Mouse (Mus musculus) kidney, postnatal 0 days (tissue): ENCODE results near the gene Man1c1. TPM values are rescaled to one million over a fixed set of nuclear protein-coding genes. Genes with fewer than 3 reads are reported as not detected.

Experiments
- ATAC-seq: fragments of 200-750 bp; cut with Nextera tagmentation; replicated peaks from 2 replicates; pipeline ENCODE4 v1.8.0; 2017; ENCODE audit warnings: low read depth, moderate number of reproducible peaks, moderate TSS enrichment, moderate library complexity; ENCODE audit not compliant: low FRiP score
- DNase-seq: peaks from one replicate; pipeline ENCODE4 v3.0.0-alpha.2; 2016; ENCODE audit warnings: low spot score
- H3K27ac ChIP-seq: fragments of 300-500 bp; sonication (generic); 2 replicates; pipeline ENCODE4 v1.5.1; 2014; ENCODE audit warnings: mild to moderate bottlenecking
- H3K27me3 ChIP-seq: fragments of 300-500 bp; sonication (generic); 2 replicates; pipeline ENCODE4 v1.6.1; 2014; ENCODE audit warnings: low read length, mixed read lengths; ENCODE audit not compliant: insufficient read depth
- H3K36me3 ChIP-seq: fragments of 300-500 bp; sonication (generic); 2 replicates; pipeline ENCODE4 v1.6.1; 2014; ENCODE audit warnings: low read length, mixed read lengths; ENCODE audit not compliant: insufficient read depth
- H3K4me1 ChIP-seq: fragments of 300-500 bp; sonication (generic); replicated peaks from 2 replicates; pipeline ENCODE4 v1.6.1; 2014; ENCODE audit warnings: antibody characterized with exemption, low read length, mixed read lengths; ENCODE audit not compliant: insufficient read depth
- H3K4me2 ChIP-seq: fragments of 300-500 bp; sonication (generic); 2 replicates; pipeline ENCODE4 v1.6.1; 2014; ENCODE audit warnings: mild to moderate bottlenecking, low read length, moderate library complexity, mixed read lengths
- H3K4me3 ChIP-seq: fragments of 300-500 bp; sonication (generic); replicated peaks from 2 replicates; pipeline ENCODE4 v1.5.1; 2014; ENCODE audit warnings: low read depth, low read length
- H3K9ac ChIP-seq: fragments of 300-500 bp; sonication (generic); 2 replicates; pipeline ENCODE4 v1.6.1; 2014; ENCODE audit warnings: low read depth, low read length
- H3K9me3 ChIP-seq: fragments of 300-500 bp; sonication (generic); replicated peaks from 2 replicates; pipeline ENCODE4 v1.6.1; 2016; ENCODE audit warnings: low read length, inconsistent platforms, mixed read lengths
- CTCF ChIP-seq: IDR thresholded peaks from 2 replicates; pipeline ENCODE4 v1.5.1; 2016; ENCODE audit warnings: antibody characterized with exemption, low read depth, mild to moderate bottlenecking, moderate library complexity
- WGBS: fragments of 180-500 bp; shearing (Covaris S2); extraction: QIAGEN DNeasy Blood & Tissue Kit; methylation state at CpG from one replicate; pipeline ENCODE4 v1.1.7; 2014; 5-methylcytosine and 5-hydroxymethylcytosine counted together
- polyA plus RNA-seq: library from polyadenylated mRNA; unstranded; fragments of >200 nt; fragmentation: Nextera tagmentation; extraction: Ambion mirVana; gene quantifications from 2 replicates; pipeline ENCODE4 v1.2.1, GENCODE M21; 2015

The Man1c1 gene
- polyA plus RNA-seq, 1 experiment from 2014 or later, result 3.2 TPM

DNA sequence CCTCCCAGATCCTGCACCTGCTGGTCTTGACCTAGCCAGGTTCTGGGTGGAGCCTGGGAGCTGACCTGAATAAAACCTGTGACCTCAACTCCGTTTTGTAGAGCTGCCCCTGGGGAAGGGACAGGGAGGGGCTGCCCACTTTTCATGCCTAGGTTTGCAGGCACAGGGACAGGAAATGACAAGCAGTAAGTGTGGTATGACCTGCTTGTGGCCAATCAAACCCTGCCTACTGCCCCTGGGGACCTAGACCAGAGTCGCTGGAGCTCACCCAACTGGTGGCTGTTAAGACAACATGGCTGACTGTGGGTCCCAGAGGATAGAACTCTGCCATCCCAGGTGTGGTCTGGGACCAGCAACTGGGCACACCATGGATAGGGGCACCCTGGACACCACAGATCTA, 51.9 kb downstream of the Man1c1 start:
- H3K4me2 ChIP-seq, result no peak overlapping the region
- no peaks in the 10 kb centered on the region for H3K36me3 ChIP-seq
- TF ChIP-seq CTCF, result no peak
- ATAC-seq, result no peak
- WGBS, result 37% methylated on average over 2 of the region's 2 CpGs
- no peaks in the 10 kb centered on the region for H3K27me3 ChIP-seq
- H3K9me3 ChIP-seq, result no peaks in the 10 kb centered on the region
- DNase-seq, result no peak
- H3K27ac ChIP-seq, result no peak overlapping the region
- no peak overlapping the region for H3K4me3 ChIP-seq
- no peak overlapping the region for H3K9ac ChIP-seq
- no peaks in the 10 kb centered on the region; the same call in 1 of the 2 replicates for H3K4me1 ChIP-seq

DNA sequence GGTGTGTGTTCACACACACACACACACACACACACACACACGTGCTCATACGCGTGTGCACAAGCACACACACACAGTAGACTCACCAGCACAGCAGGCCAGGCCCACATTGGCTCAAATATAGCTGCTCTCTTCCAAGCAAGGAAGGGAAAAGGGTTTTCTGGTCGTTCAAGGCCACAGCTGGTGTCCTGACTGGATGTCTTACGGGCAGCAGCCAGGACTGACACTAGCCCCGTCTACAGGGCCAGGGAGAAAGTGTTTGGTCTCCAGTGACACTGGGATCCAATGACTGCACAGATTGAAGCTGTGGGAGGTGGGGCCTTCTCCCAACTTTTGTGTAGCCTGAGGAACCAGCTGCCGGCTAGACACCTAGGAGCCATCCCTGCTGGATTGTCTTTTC, 52.7 kb downstream of the Man1c1 start:
- Histone ChIP-seq H3K9ac (no peak overlapping the region), H3K27ac (no peak overlapping the region), H3K4me3 (no peak overlapping the region), H3K4me1 (no peaks in the 10 kb centered on the region; the same call in 1 of the 2 replicates), H3K4me2 (no peak overlapping the region), H3K36me3 (no peaks in the 10 kb centered on the region), H3K9me3 (no peaks in the 10 kb centered on the region), H3K27me3 (no peaks in the 10 kb centered on the region)
- peak; percentile 57 for DNase-seq
- WGBS, result 57% methylated on average over 7 of the region's 7 CpGs
- TF ChIP-seq CTCF, result no peak; the same call in 1 of the 2 replicates
- ATAC-seq, result no peak

DNA sequence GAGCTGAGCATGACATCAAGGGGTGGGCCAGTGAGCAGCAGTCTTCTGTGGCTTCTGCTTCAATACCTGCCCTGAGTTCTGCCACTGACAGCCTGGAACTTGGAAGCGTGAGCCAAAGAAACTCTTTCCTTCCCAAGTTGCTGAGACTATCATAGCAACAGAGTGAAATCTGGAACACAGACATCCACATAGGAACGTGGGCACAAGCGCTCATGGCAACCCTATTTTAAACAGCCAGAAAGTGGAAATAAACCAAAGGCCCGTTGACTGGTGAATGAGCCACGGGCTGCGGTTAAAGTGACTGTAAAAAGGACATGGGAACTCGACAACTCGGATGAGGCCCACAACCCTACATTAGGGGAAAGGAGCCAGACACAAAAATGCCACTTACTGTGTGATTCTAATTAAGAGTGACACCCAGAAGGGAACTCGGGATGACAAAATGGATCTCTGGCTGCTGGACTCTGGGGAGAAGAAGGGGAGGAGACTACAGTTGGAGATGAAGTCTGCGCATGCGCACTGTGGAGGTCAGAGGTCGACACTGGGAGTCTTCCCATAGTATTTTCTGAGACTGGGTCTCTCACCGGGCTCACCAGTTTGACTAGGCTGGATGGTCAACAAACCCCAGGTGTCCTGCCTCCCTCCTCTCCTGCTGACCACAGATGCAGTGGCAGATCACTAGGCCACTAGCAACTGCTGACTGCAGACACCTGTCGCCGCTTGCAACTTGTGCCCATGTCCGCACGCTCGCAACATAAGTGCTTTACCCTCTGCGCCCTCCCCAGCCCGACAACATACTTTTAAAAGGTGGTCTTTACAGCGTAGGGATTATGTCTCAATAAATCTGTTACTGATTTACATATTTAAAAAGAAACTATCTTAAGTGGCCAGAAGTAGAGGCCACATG, 58.8 kb downstream of the Man1c1 start:
- Histone ChIP-seq H3K4me3 (no peak overlapping the region), H3K9ac (no peak overlapping the region), H3K4me2 (no peak overlapping the region), H3K4me1 (no peaks in the 10 kb centered on the region), H3K9me3 (no peaks in the 10 kb centered on the region), H3K27ac (no peak overlapping the region), H3K36me3 (no peaks in the 10 kb centered on the region), H3K27me3 (no peaks in the 10 kb centered on the region)
- DNase-seq (no peak), ATAC-seq (no peak)
- 85% methylated on average over 21 of the region's 21 CpGs for WGBS
- TF ChIP-seq CTCF, result no peak

DNA sequence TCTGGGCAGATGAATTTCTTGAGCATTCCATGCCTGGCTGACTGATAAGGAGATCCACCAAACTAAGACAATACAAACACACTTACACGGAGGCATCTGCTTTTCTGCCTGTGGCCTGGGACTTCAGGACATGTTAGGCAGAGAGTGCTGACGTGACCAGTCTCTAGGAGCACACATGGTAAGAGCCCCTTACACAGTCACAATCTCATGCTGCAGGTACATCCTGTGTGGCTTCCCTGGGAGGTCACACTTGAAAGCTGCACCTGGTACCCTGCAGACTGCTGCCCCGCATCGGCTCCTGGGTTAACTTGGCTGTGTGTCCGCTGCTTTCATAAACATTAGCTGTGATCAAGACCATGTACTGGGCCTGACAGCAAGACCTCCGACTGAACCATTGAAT, 59.7 kb downstream of the Man1c1 start:
- ATAC-seq (no peak), DNase-seq (no peak)
- no peak overlapping the region for H3K9ac ChIP-seq
- no peak overlapping the region for H3K4me3 ChIP-seq
- H3K4me2 ChIP-seq, result no peak overlapping the region
- no peaks in the 10 kb centered on the region for H3K9me3 ChIP-seq
- TF ChIP-seq CTCF, result no peak
- no peak overlapping the region for H3K27ac ChIP-seq
- WGBS, result 92% methylated on average over 6 of the region's 6 CpGs
- H3K4me1 ChIP-seq, result no peaks in the 10 kb centered on the region
- no peaks in the 10 kb centered on the region for H3K27me3 ChIP-seq
- no peaks in the 10 kb centered on the region for H3K36me3 ChIP-seq

DNA sequence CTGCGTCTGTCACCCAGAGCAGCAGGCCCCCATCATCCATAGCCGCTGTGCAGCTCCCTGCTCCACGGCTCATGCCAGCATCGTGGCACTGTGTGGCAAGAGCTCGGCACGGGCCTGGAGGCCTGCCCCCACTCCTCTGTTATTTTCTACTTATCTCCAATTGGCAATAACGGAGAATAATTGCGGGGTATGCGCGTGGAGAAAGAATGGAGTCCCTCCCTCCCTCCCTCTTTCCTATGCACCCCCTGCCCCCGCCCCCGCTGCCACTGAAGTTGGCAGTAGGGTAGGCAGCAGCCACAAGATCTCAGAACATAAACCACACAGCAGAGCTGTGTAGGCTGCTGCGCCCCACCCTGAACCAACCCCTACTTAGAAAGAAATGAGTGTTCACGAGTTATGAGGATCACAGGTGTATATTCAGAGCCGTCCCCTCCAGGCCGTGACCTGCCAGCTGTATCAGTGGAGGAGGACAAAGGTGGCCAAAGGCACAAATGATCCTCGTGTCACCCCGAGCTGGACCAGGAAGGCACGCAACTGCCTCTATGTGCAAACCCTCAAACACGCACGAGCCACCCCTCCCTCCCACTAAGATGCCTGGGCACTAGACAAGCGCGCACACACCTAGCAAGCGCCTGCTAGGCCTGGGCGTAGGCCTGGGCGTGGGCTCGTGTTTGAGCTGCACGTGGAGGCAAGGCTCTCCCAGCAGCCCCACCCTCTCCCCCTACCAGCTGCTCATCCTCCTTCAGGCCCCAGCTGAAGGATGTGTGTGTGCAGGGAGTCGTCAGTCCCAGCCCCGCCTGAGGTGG, 62.2 kb downstream of the Man1c1 start:
- Histone ChIP-seq H3K4me2 (no peak overlapping the region), H3K36me3 (no peaks in the 10 kb centered on the region), H3K9me3 (no peaks in the 10 kb centered on the region), H3K4me1 (0 out of 2 replicates have a peak, but pooled peaks cover 2% of the 10 kb centered on the region), H3K27me3 (no peaks in the 10 kb centered on the region), H3K9ac (no peak overlapping the region), H3K4me3 (no peak overlapping the region), H3K27ac (no peak overlapping the region)
- WGBS, result 76% methylated on average over 30 of the region's 30 CpGs
- no peak for TF ChIP-seq CTCF
- DNase-seq, result no peak
- no peak for ATAC-seq

DNA sequence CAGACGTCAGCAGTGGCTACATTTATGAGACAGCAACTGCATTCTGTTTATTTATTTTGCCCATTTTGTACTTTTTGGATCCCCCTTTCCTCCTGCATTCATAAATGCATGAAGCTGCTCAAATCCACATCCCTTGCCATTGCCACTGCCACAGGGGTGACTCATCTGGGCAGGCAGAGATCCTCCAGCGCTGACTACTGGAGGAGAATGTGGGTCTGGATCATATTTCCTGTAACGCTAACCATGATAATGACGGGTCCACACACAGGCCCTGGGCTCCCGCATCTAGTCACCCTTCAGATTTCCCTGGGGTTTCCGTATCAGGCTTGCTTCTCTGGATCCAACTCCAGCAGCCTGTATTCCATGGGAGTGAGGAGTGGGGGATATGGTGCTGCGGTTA, 64.8 kb downstream of the Man1c1 start:
- Histone ChIP-seq H3K36me3 (no peaks in the 10 kb centered on the region), H3K27ac (no peak overlapping the region), H3K4me2 (no peak overlapping the region), H3K4me1 (peaks cover 10% of the 10 kb centered on the region; the same call in 1 of the 2 replicates), H3K9me3 (no peaks in the 10 kb centered on the region), H3K9ac (no peak overlapping the region), H3K4me3 (no peak overlapping the region), H3K27me3 (no peaks in the 10 kb centered on the region)
- ATAC-seq (no peak), DNase-seq (no peak)
- 63% methylated on average over 7 of the region's 7 CpGs for WGBS
- no peak for TF ChIP-seq CTCF
